Mouse (Mus musculus): ENCODE data around the gene Mthfd1l. TPM values are rescaled to one million over a fixed set of nuclear protein-coding genes. Genes with fewer than 3 reads are reported as not detected.
A peak's percentile ranks its signal among the peaks of the same experiment; 100 is the strongest.

Gene Mthfd1l
- polyA plus RNA-seq, 1 experiment from 2014 or later, result 18.5 TPM

DNA sequence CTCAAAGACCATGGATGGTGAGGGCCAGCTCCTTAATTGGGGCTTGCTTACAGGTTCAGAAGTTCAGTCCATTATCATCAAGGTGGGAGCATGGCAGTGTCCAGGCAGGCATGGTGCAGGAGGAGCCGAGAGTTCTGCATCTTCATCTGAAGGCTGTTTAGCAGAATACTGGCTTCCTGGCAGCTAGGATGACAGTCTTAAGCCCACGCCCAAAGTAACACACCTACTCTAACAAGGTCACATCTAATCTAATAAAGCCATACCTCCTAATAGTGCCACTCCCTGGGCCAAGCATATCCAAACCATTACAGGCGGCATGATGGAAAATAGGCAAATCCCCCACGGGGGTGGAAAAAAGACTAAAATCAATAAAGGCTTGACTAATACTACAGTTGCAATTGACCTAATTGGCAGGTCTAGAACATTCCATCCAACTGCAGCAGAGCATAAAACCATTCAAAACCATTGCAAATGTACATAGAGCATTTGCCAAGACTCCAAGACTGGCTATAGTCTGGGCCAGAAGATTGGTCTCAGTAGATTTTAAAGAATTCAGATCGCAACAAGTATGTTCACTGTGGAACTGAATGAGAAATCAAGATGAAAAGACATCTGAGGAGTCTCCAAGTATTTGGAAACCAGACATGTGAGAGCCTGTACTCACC lies 162.3 kb downstream of the Mthfd1l start:
- peak overlapping the region; percentile 4; the same call in 1 of the 2 replicates for H3K4me3 ChIP-seq (ENCODE audit: low read depth, low read length)
- H3K4me1 ChIP-seq (ENCODE audit: control insufficient read depth, low read depth, low read length), result no peaks in the 10 kb centered on the region; the same call in 1 of the 2 replicates
- 77% methylated on average over 5 of the region's 5 CpGs for WGBS (ENCODE audit: insufficient replicate concordance)
- peak; percentile 80 for ATAC-seq (ENCODE audit: low read depth)
- H3K27me3 ChIP-seq (ENCODE audit: control insufficient read depth, insufficient read depth, low read depth, low read length), result no peaks in the 10 kb centered on the region
- no peak overlapping the region for H3K27ac ChIP-seq (ENCODE audit: low read length)
- H3K9ac ChIP-seq (ENCODE audit: low read depth, low read length), result no peak overlapping the region
- no peaks in the 10 kb centered on the region for H3K9me3 ChIP-seq (replicated peaks; ENCODE audit: control insufficient read depth, low read length)
- no peaks in the 10 kb centered on the region for H3K36me3 ChIP-seq (ENCODE audit: control insufficient read depth, insufficient read depth)
- H3K4me2 ChIP-seq (ENCODE audit: low read depth, low read length), result no peak overlapping the region

DNA sequence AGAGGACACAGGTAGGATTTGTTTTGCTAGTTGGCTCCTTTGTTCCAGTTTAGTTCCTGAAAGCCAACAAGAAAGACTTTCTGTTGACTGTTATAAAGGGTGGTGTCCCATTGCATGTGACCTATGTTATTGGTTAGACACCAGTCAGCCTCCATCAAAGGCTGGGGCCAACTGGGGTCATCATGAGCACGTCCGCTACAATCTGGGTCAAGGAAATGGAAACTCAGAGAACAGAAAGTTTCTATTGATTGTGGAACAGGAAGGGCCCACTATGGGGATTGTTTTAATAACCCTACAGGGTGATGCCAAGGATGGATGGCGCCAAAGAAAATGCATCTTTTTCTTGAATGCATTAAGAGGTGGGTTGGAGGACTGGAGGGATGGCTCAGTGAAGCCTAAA lies 166.6 kb downstream of the Mthfd1l start:
- no peak for ATAC-seq (ENCODE audit: low read depth)
- Histone ChIP-seq H3K4me2 (ENCODE audit: low read depth, low read length) (no peak overlapping the region), H3K36me3 (ENCODE audit: control insufficient read depth, insufficient read depth) (no peaks in the 10 kb centered on the region), H3K4me3 (ENCODE audit: low read depth, low read length) (no peak overlapping the region), H3K9me3 (replicated peaks; ENCODE audit: control insufficient read depth, low read length) (no peaks in the 10 kb centered on the region), H3K9ac (ENCODE audit: low read depth, low read length) (no peak overlapping the region), H3K27me3 (ENCODE audit: control insufficient read depth, insufficient read depth, low read depth, low read length) (no peaks in the 10 kb centered on the region), H3K4me1 (ENCODE audit: control insufficient read depth, low read depth, low read length) (no peaks in the 10 kb centered on the region; the same call in 1 of the 2 replicates), H3K27ac (ENCODE audit: low read length) (no peak overlapping the region)
- 80% methylated on average over 3 of the region's 3 CpGs for WGBS (ENCODE audit: insufficient replicate concordance)

DNA sequence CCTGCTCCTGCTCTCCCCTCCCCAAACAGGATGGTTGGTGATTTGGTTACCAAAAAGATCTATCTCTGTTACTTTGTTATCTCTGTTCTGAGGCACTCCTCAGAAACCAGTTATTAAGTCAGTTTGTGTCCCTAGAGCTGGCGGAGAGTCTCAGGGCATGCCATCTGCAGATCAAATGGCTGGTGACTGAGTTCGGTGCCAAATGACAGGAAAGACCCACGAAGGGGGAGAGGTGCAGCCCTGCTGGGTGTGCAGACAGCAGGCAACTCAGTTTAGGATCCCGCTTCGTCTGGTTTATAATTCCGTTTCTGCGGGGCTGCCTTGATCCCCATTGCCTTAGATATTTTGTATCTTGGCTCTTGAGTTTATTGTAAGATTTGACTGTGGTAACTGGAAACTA lies 168.8 kb downstream of the Mthfd1l start:
- H3K27ac ChIP-seq (ENCODE audit: low read length), result no peak overlapping the region
- H3K36me3 ChIP-seq (ENCODE audit: control insufficient read depth, insufficient read depth), result no peaks in the 10 kb centered on the region
- H3K4me1 ChIP-seq (ENCODE audit: control insufficient read depth, low read depth, low read length), result no peaks in the 10 kb centered on the region
- 81% methylated on average over 7 of the region's 7 CpGs for WGBS (ENCODE audit: insufficient replicate concordance)
- no peak overlapping the region for H3K4me2 ChIP-seq (ENCODE audit: low read depth, low read length)
- no peak overlapping the region for H3K9ac ChIP-seq (ENCODE audit: low read depth, low read length)
- H3K9me3 ChIP-seq (replicated peaks; ENCODE audit: control insufficient read depth, low read length), result no peaks in the 10 kb centered on the region
- no peak for ATAC-seq (ENCODE audit: low read depth)
- H3K27me3 ChIP-seq (ENCODE audit: control insufficient read depth, insufficient read depth, low read depth, low read length), result no peaks in the 10 kb centered on the region
- H3K4me3 ChIP-seq (ENCODE audit: low read depth, low read length), result no peak overlapping the region

DNA sequence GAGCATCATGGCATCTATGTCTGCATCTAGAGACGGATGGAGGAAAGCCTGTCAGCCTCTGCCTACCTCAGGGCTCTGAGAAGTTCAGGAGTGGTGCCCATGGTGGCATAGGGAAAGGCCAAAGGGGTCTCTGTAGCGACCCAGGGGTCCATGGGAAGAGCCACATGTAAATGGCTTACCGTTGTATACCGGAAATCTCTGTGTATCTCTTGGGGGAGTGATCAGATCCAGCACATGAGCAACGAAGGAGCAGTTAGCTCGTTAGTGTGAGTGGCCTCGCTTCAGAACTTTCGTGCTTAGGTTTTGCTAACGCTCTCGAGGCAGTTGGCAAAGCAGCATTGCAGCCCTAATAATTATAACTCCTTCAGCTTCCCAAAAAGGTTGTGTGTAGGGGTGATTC lies 169.9 kb downstream of the Mthfd1l start:
- Histone ChIP-seq H3K27ac (ENCODE audit: low read length) (no peak overlapping the region), H3K4me3 (ENCODE audit: low read depth, low read length) (no peak overlapping the region), H3K4me2 (ENCODE audit: low read depth, low read length) (no peak overlapping the region), H3K4me1 (ENCODE audit: control insufficient read depth, low read depth, low read length) (no peaks in the 10 kb centered on the region), H3K9ac (ENCODE audit: low read depth, low read length) (no peak overlapping the region), H3K36me3 (ENCODE audit: control insufficient read depth, insufficient read depth) (no peaks in the 10 kb centered on the region), H3K9me3 (replicated peaks; ENCODE audit: control insufficient read depth, low read length) (no peaks in the 10 kb centered on the region), H3K27me3 (ENCODE audit: control insufficient read depth, insufficient read depth, low read depth, low read length) (no peaks in the 10 kb centered on the region)
- ATAC-seq (ENCODE audit: low read depth), result no peak
- 85% methylated on average over 10 of the region's 10 CpGs for WGBS (ENCODE audit: insufficient replicate concordance)

DNA sequence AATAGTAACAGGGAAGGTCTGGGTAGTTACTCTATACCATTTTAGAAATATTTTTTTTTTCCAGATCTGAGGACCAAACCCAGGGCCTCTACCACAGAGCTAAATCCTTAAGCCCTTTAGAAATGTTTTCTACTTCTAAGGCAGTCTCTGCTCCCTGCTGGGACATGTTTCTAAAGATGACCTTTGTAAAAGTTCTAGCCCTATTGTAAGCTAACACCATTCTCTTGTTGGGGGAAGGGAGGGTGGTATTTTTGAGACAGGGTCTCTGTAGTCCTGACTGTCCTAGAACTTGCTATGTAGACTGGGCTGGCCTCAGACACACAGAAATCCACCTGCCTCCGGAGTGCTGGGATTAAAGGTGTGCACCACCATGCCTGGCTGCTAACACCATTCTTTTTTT lies 170.5 kb downstream of the Mthfd1l start:
- H3K4me1 ChIP-seq (ENCODE audit: control insufficient read depth, low read depth, low read length), result no peaks in the 10 kb centered on the region
- H3K27me3 ChIP-seq (ENCODE audit: control insufficient read depth, insufficient read depth, low read depth, low read length), result no peaks in the 10 kb centered on the region
- no peak overlapping the region for H3K4me2 ChIP-seq (ENCODE audit: low read depth, low read length)
- no peak overlapping the region for H3K9ac ChIP-seq (ENCODE audit: low read depth, low read length)
- no peak overlapping the region for H3K4me3 ChIP-seq (ENCODE audit: low read depth, low read length)
- WGBS (ENCODE audit: insufficient replicate concordance), result 83% methylated on average over 1 of the region's 1 CpGs
- H3K9me3 ChIP-seq (replicated peaks; ENCODE audit: control insufficient read depth, low read length), result no peaks in the 10 kb centered on the region
- no peak for ATAC-seq (ENCODE audit: low read depth)
- H3K36me3 ChIP-seq (ENCODE audit: control insufficient read depth, insufficient read depth), result no peaks in the 10 kb centered on the region
- no peak overlapping the region for H3K27ac ChIP-seq (ENCODE audit: low read length)

DNA sequence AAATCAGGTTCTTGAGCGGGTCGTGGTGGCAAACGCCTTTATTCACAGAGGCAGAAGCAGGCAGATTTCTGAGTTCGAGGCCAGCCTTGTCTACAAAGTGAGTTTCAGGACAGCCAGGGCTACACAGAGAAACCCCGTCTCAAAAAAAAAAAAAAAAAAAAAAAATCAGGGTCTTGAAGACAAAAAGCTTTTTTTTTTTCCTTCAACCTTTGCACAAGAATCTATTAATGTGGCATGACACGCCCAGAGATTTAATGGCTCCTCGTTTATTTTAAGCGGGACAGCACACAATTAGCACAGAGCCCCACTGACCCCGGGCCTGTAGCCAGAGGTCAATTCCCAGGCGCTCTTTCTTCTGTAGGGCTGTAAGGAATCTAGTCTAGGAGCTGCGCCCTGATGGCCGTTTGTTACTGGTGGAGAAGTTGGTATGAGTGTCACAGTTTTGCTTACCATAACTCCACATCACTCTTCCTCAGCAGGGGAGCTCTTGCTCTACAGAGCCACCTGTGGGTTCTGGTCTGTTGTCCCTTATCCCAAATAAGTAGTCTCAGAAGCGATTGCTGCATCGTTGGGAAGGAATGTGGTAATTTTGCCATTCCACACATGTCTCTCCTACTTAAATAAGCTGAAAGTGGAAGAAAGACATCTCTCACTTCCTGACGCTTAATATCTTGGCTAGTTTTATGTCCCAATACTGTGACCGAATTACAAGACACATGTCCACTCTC lies 172.3 kb downstream of the Mthfd1l start:
- H3K4me3 ChIP-seq (ENCODE audit: low read depth, low read length), result no peak overlapping the region
- no peak overlapping the region for H3K27ac ChIP-seq (ENCODE audit: low read length)
- no peak for ATAC-seq (ENCODE audit: low read depth)
- no peaks in the 10 kb centered on the region; the same call in 1 of the 2 replicates for H3K36me3 ChIP-seq (ENCODE audit: control insufficient read depth, insufficient read depth)
- WGBS (ENCODE audit: insufficient replicate concordance), result 82% methylated on average over 16 of the region's 16 CpGs
- H3K4me1 ChIP-seq (ENCODE audit: control insufficient read depth, low read depth, low read length), result no peaks in the 10 kb centered on the region
- H3K9ac ChIP-seq (ENCODE audit: low read depth, low read length), result no peak overlapping the region
- H3K4me2 ChIP-seq (ENCODE audit: low read depth, low read length), result no peak overlapping the region
- H3K27me3 ChIP-seq (ENCODE audit: control insufficient read depth, insufficient read depth, low read depth, low read length), result no peaks in the 10 kb centered on the region
- H3K9me3 ChIP-seq (replicated peaks; ENCODE audit: control insufficient read depth, low read length), result no peaks in the 10 kb centered on the region

DNA sequence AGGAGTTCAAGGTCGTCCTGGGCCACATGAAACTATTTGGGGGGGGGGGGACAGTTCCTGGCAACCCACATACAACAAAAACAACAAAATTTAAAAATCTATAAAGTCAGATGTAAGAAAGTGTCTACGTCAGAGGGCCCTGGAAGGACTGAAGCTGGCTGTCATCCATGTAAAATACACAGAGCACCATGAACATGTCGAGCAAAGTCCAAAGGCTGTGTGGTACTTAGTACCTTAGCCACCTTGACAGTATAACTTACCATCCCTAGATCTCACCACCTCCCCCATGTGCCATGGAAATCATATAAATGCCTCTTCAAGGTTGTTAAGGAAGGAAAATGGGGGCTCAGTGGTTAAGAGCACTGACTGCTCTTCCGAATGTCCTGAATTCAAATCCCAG lies 174.0 kb downstream of the Mthfd1l start:
- H3K9ac ChIP-seq (ENCODE audit: low read depth, low read length), result no peak overlapping the region
- H3K27me3 ChIP-seq (ENCODE audit: control insufficient read depth, insufficient read depth, low read depth, low read length), result no peaks in the 10 kb centered on the region
- H3K4me2 ChIP-seq (ENCODE audit: low read depth, low read length), result no peak overlapping the region
- no peaks in the 10 kb centered on the region for H3K9me3 ChIP-seq (replicated peaks; ENCODE audit: control insufficient read depth, low read length)
- WGBS (ENCODE audit: insufficient replicate concordance), result 69% methylated on average over 4 of the region's 4 CpGs
- no peak for ATAC-seq (ENCODE audit: low read depth)
- H3K27ac ChIP-seq (ENCODE audit: low read length), result no peak overlapping the region
- no peaks in the 10 kb centered on the region; the same call in none of the 2 replicates for H3K36me3 ChIP-seq (ENCODE audit: control insufficient read depth, insufficient read depth)
- H3K4me1 ChIP-seq (ENCODE audit: control insufficient read depth, low read depth, low read length), result no peaks in the 10 kb centered on the region
- H3K4me3 ChIP-seq (ENCODE audit: low read depth, low read length), result no peak overlapping the region

DNA sequence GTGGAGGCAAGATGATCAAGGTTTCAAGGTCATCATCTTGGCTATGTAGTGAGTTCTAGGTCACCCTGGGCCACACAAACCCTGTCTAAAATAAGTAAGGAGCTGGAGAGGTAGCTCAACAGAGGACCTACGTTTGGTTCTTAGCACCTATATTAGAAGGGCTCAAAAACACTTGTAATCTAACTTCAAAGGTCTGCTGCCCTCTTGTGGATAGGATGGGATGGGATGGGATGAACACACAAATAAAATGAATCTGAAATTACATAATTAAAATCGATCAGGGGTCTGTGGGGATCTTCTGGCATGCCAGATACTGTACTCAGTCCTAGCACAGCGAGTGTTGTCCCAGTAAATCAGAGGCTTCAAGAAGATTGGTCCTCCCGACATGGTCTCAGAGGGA lies 178.2 kb downstream of the Mthfd1l start:
- no peak for ATAC-seq (ENCODE audit: low read depth)
- no peak overlapping the region for H3K27ac ChIP-seq (ENCODE audit: low read length)
- no peak overlapping the region for H3K4me3 ChIP-seq (ENCODE audit: low read depth, low read length)
- peaks cover 1% of the 10 kb centered on the region for H3K36me3 ChIP-seq (ENCODE audit: control insufficient read depth, insufficient read depth)
- H3K27me3 ChIP-seq (ENCODE audit: control insufficient read depth, insufficient read depth, low read depth, low read length), result no peaks in the 10 kb centered on the region
- H3K4me2 ChIP-seq (ENCODE audit: low read depth, low read length), result no peak overlapping the region
- no peak overlapping the region for H3K9ac ChIP-seq (ENCODE audit: low read depth, low read length)
- H3K9me3 ChIP-seq (replicated peaks; ENCODE audit: control insufficient read depth, low read length), result no peaks in the 10 kb centered on the region
- WGBS (ENCODE audit: insufficient replicate concordance), result 78% methylated on average over 4 of the region's 4 CpGs
- no peaks in the 10 kb centered on the region for H3K4me1 ChIP-seq (ENCODE audit: control insufficient read depth, low read depth, low read length)
